Mouse (Mus musculus) liver, embryonic 11.5 days (tissue): ENCODE measurements around the gene Sgsm2. TPM values are rescaled to one million over a fixed set of nuclear protein-coding genes. Genes with fewer than 3 reads are reported as not detected.
A peak's percentile ranks its signal among the peaks of the same experiment; 100 is the strongest.
"Not testable (repeated sequence)": the region's sequence is repeated elsewhere in the genome, so short reads cannot be mapped to it uniquely, and the experiment has no call there.

Source experiments
- ATAC-seq: fragments of 200-750 bp; cut with Nextera tagmentation; replicated peaks from 2 replicates; pipeline ENCODE4 v1.8.0; 2017; ENCODE audit warnings: moderate number of reproducible peaks, mild to moderate bottlenecking, moderate TSS enrichment, moderate library complexity; ENCODE audit not compliant: low FRiP score
- DNase-seq: peaks from one replicate; pipeline ENCODE4 v3.0.0-alpha.2; 2017; ENCODE audit warnings: low spot score
- H3K27ac ChIP-seq: fragments of 300-500 bp; sonication (generic); 2 replicates; pipeline ENCODE4 v1.5.1; 2014; ENCODE audit warnings: mild to moderate bottlenecking, low read depth, low read length, control low read depth
- H3K27me3 ChIP-seq: fragments of 300-500 bp; sonication (generic); replicated peaks from 2 replicates; pipeline ENCODE4 v1.6.1; 2014; ENCODE audit warnings: low read length, mixed read lengths; ENCODE audit not compliant: control insufficient read depth, insufficient read depth
- H3K36me3 ChIP-seq: fragments of 300-500 bp; sonication (generic); 2 replicates; pipeline ENCODE4 v1.6.1; 2014; ENCODE audit warnings: mild to moderate bottlenecking, low read length, moderate library complexity, mixed read lengths; ENCODE audit not compliant: control insufficient read depth, insufficient read depth
- H3K4me1 ChIP-seq: fragments of 300-500 bp; sonication (generic); replicated peaks from 2 replicates; pipeline ENCODE4 v1.6.1; 2014; ENCODE audit warnings: low read length, mixed read lengths; ENCODE audit not compliant: control insufficient read depth, insufficient read depth
- H3K4me2 ChIP-seq: fragments of 300-500 bp; sonication (generic); 2 replicates; pipeline ENCODE4 v1.6.1; 2014; ENCODE audit warnings: mild to moderate bottlenecking, control low read depth, moderate library complexity
- H3K4me3 ChIP-seq: fragments of 300-500 bp; sonication (generic); 2 replicates; pipeline ENCODE4 v1.5.1; 2014; ENCODE audit warnings: low read depth, low read length, control low read depth
- H3K9ac ChIP-seq: fragments of 300-500 bp; sonication (generic); 2 replicates; pipeline ENCODE4 v1.6.1; 2014; ENCODE audit warnings: low read depth, low read length, control low read depth
- H3K9me3 ChIP-seq: fragments of 300-500 bp; sonication (generic); 2 replicates; pipeline ENCODE4 v1.6.1; 2016; ENCODE audit warnings: low read length, inconsistent platforms, mixed read lengths; ENCODE audit not compliant: control insufficient read depth
- WGBS: fragments of 180-500 bp; shearing (Covaris S2); extraction: QIAGEN DNeasy Blood & Tissue Kit; methylation state at CpG from one replicate; pipeline ENCODE4 v1.1.7; 2014; 5-methylcytosine and 5-hydroxymethylcytosine counted together
- polyA plus RNA-seq: library from polyadenylated mRNA; unstranded; fragments of >200 nt; fragmentation: Nextera tagmentation; extraction: Ambion mirVana; gene quantifications from 2 replicates; pipeline ENCODE4 v1.2.1, GENCODE M21; 2014

Sgsm2 gene
- polyA plus RNA-seq, 1 experiment from 2014 or later: 4.2 TPM

GRCm38 (mm10) chr11:74822746-74823440 is 74.0 kb downstream of the Sgsm2 start:
- Histone ChIP-seq H3K9me3 (no peaks in the 10 kb centered on the region), H3K9ac (no peak overlapping the region), H3K4me1 (peaks cover 10% of the 10 kb centered on the region; the same call in 1 of the 2 replicates), H3K36me3 (0 out of 2 replicates have a peak, but pooled peaks cover 4% of the 10 kb centered on the region), H3K27me3 (no peaks in the 10 kb centered on the region), H3K4me3 (no peak overlapping the region), H3K27ac (no peak overlapping the region), H3K4me2 (no peak overlapping the region)
- WGBS: 82% methylated on average over 7 of the region's 7 CpGs
- ATAC-seq (no peak), DNase-seq (no peak)

- peaks cover 15% of the 10 kb centered on the region for H3K36me3 ChIP-seq
- H3K9me3 ChIP-seq: no peaks in the 10 kb centered on the region
- no peaks in the 10 kb centered on the region for H3K27me3 ChIP-seq
- ATAC-seq (no peak), DNase-seq (no peak)
- WGBS: 44% methylated on average over 1 of the region's 1 CpGs
- H3K27ac ChIP-seq: no peak overlapping the region
- no peak overlapping the region for H3K4me3 ChIP-seq
- H3K9ac ChIP-seq: no peak overlapping the region
- H3K4me1 ChIP-seq: peaks cover 5% of the 10 kb centered on the region; the same call in 1 of the 2 replicates
- H3K4me2 ChIP-seq: no peak overlapping the region
Measured at GRCm38 (mm10) chr11:74821463-74821862, 75.4 kb downstream of the Sgsm2 start.

- ATAC-seq: no peak
- no peaks in the 10 kb centered on the region for H3K9me3 ChIP-seq
- 70% methylated on average over 1 of the region's 1 CpGs for WGBS
- H3K9ac ChIP-seq: no peak overlapping the region
- peaks cover 15% of the 10 kb centered on the region for H3K36me3 ChIP-seq
- DNase-seq: no peak
- no peak overlapping the region for H3K4me2 ChIP-seq
- H3K27ac ChIP-seq: no peak overlapping the region
- no peak overlapping the region for H3K4me3 ChIP-seq
- peaks cover under 1% of the 10 kb centered on the region; the same call in 1 of the 2 replicates for H3K4me1 ChIP-seq
- H3K27me3 ChIP-seq: no peaks in the 10 kb centered on the region
Measured at GRCm38 (mm10) chr11:74820921-74821320, 75.9 kb downstream of the Sgsm2 start.

GRCm38 (mm10) chr11:74815795-74816194 is 81.1 kb downstream of the Sgsm2 start:
- H3K36me3 ChIP-seq: peaks cover 17% of the 10 kb centered on the region
- no peak for ATAC-seq
- no peak overlapping the region for H3K4me3 ChIP-seq
- H3K4me2 ChIP-seq: no peak overlapping the region
- no peaks in the 10 kb centered on the region for H3K27me3 ChIP-seq
- no peaks in the 10 kb centered on the region for H3K9me3 ChIP-seq
- no peak overlapping the region for H3K9ac ChIP-seq
- DNase-seq: no peak
- no peak overlapping the region for H3K27ac ChIP-seq
- no peaks in the 10 kb centered on the region for H3K4me1 ChIP-seq

- Histone ChIP-seq H3K4me2 (no peak overlapping the region), H3K4me3 (no peak overlapping the region), H3K36me3 (peaks cover 21% of the 10 kb centered on the region), H3K9ac (no peak overlapping the region), H3K27ac (no peak overlapping the region), H3K4me1 (no peaks in the 10 kb centered on the region), H3K9me3 (no peaks in the 10 kb centered on the region), H3K27me3 (no peaks in the 10 kb centered on the region)
- DNase-seq (no peak), ATAC-seq (no peak)
- WGBS: 71% methylated on average over 5 of the region's 5 CpGs
Measured at GRCm38 (mm10) chr11:74811538-74811937, 85.3 kb downstream of the Sgsm2 start.

GRCm38 (mm10) chr11:74811027-74811426 is 85.8 kb downstream of the Sgsm2 start:
- not testable (repeated sequence) for DNase-seq, H3K9ac ChIP-seq, H3K27me3 ChIP-seq, H3K4me3 ChIP-seq, H3K9me3 ChIP-seq, H3K4me2 ChIP-seq, H3K4me1 ChIP-seq, H3K27ac ChIP-seq
- 63% methylated on average over 3 of the region's 3 CpGs for WGBS
- 0 out of 2 replicates have a peak, but pooled peaks have one; percentile 36 for ATAC-seq
- H3K36me3 ChIP-seq: peaks cover 26% of the 10 kb centered on the region

GRCm38 (mm10) chr11:74810134-74810533 is 86.7 kb downstream of the Sgsm2 start:
- no peaks in the 10 kb centered on the region for H3K9me3 ChIP-seq
- DNase-seq (no peak), ATAC-seq (no peak)
- no peak overlapping the region for H3K4me2 ChIP-seq
- H3K4me1 ChIP-seq: no peaks in the 10 kb centered on the region
- H3K36me3 ChIP-seq: peaks cover 30% of the 10 kb centered on the region
- no peaks in the 10 kb centered on the region for H3K27me3 ChIP-seq
- H3K27ac ChIP-seq: no peak overlapping the region
- no peak overlapping the region for H3K4me3 ChIP-seq
- no peak overlapping the region for H3K9ac ChIP-seq

- 86% methylated on average over 6 of the region's 6 CpGs for WGBS
- peaks cover 37% of the 10 kb centered on the region for H3K36me3 ChIP-seq
Measured at GRCm38 (mm10) chr11:74808251-74808853, 88.5 kb downstream of the Sgsm2 start.

More at GRCm38 (mm10) chr11:74808251-74808853, 88.5 kb downstream of the Sgsm2 start:
- Histone ChIP-seq H3K27ac (no peak overlapping the region), H3K4me1 (no peaks in the 10 kb centered on the region), H3K4me2 (no peak overlapping the region), H3K4me3 (no peak overlapping the region), H3K9me3 (no peaks in the 10 kb centered on the region), H3K27me3 (no peaks in the 10 kb centered on the region), H3K9ac (no peak overlapping the region)
- ATAC-seq (no peak), DNase-seq (no peak)
